In the genomic region with DNA sequence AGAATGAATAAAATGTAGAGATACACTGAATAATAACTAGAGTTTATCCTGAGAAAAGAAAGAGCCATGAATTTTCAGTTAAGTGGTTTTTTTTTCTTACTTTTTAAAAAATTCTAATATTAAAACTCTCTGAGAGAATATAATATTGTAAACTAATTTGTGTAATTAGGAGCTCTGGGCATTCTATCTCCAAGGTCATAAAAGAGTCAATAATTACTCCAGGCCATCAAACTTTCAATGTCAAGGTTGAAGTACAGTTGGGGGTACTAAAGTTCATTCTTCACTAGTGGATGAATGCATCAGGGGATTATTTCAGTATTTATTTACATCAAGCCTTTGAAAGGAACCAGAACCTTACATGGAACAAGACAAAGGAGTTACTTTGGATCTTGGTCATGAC, we compare ENCODE assay signal across 52 mouse cellular contexts. TPM values are rescaled to one million over a fixed set of nuclear protein-coding genes. Genes with fewer than 3 reads are reported as not detected.
"Had no signal": no experiment of that assay in that cellular context is flagged by ENCODE, and none has a peak within 500 bp of the region (broad histone marks: within the 10 kb centered on the region; RNA-seq: fewer than 3 reads in every experiment).

Gene Olfr872 (plus strand): TSS at position 301 of the 400 bp plus-strand sequence.

- H3K27ac ChIP-seq: heart, embryonic 10.5 days; heart, embryonic 13.5 days; heart, embryonic 15.5 days; hindbrain, embryonic 10.5 days; hindbrain, embryonic 12.5 days; hindbrain, embryonic 13.5 days; hindbrain, embryonic 14.5 days; hindbrain, embryonic 15.5 days; hindbrain, postnatal 0 days; intestine, embryonic 15.5 days; kidney, embryonic 15.5 days; kidney, postnatal 0 days; layer of hippocampus, adult 2 months; left cerebral cortex, adult 2 months had no signal

- H3K4me3 ChIP-seq: heart, embryonic 10.5 days; heart, embryonic 12.5 days; heart, embryonic 13.5 days; heart, embryonic 15.5 days; hindbrain, embryonic 10.5 days; hindbrain, embryonic 12.5 days; hindbrain, embryonic 13.5 days; hindbrain, embryonic 15.5 days; intestine, embryonic 15.5 days; kidney, embryonic 15.5 days; layer of hippocampus, adult 2 months; left cerebral cortex, adult 2 months had no signal

- H3K36me3 ChIP-seq: heart, embryonic 10.5 days; heart, embryonic 12.5 days; heart, embryonic 13.5 days; heart, embryonic 15.5 days; hindbrain, embryonic 10.5 days; hindbrain, embryonic 12.5 days; hindbrain, embryonic 13.5 days; hindbrain, embryonic 15.5 days; intestine, embryonic 15.5 days; kidney, embryonic 15.5 days had no signal

- DNase-seq: heart, postnatal 10 days; heart, postnatal 14 days; heart, postnatal 36 days; heart, postnatal 4 days; kidney, adult 11 months; kidney, adult 18-20 months; kidney, adult 2 months; kidney, adult 8-10 months; kidney, adult 9 months; kidney, postnatal 10 days; kidney, postnatal 14 days; kidney, postnatal 25 days; kidney, postnatal 36 days; kidney, postnatal 4 days; layer of hippocampus, adult 9-11 months; layer of hippocampus, postnatal 36 days had no signal

- H3K27me3 ChIP-seq: heart, embryonic 12.5 days; heart, embryonic 13.5 days; heart, embryonic 15.5 days; hindbrain, embryonic 12.5 days; hindbrain, embryonic 13.5 days; hindbrain, embryonic 15.5 days; intestine, embryonic 15.5 days; kidney, embryonic 15.5 days had no signal

- H3K4me1 ChIP-seq: heart, embryonic 10.5 days; heart, embryonic 12.5 days; heart, embryonic 13.5 days; heart, embryonic 15.5 days; hindbrain, embryonic 10.5 days; hindbrain, embryonic 12.5 days; hindbrain, embryonic 13.5 days; hindbrain, embryonic 15.5 days; intestine, embryonic 15.5 days; kidney, embryonic 15.5 days had no signal

- H3K9ac ChIP-seq: heart, embryonic 12.5 days; heart, embryonic 13.5 days; heart, embryonic 15.5 days; hindbrain, embryonic 12.5 days; hindbrain, embryonic 13.5 days; hindbrain, embryonic 14.5 days; hindbrain, embryonic 15.5 days; intestine, embryonic 15.5 days; kidney, embryonic 15.5 days had no signal

- H3K9me3 ChIP-seq: heart, embryonic 15.5 days; hindbrain, embryonic 15.5 days; intestine, embryonic 15.5 days; kidney, embryonic 15.5 days had no signal

RNA-seq across cellular contexts. Expression of gene Olfr872, which starts in this region (rescaled TPM):
- total RNA-seq: heart, postnatal 10 days; heart, postnatal 14 days; heart, postnatal 25 days; heart, postnatal 36 days; heart, postnatal 4 days; hematopoietic stem cell, adult 5-6 weeks; hindbrain, postnatal 0 days; layer of hippocampus, adult 18-20 months; layer of hippocampus, adult 2 months; layer of hippocampus, adult 8-10 months; layer of hippocampus, postnatal 10 days; layer of hippocampus, postnatal 14 days; layer of hippocampus, postnatal 25 days; layer of hippocampus, postnatal 36 days; left cerebral cortex, adult 18-20 months; left cerebral cortex, adult 2 months had no signal
- polyA plus RNA-seq: heart, embryonic 10.5 days; heart, embryonic 11.5 days; heart, embryonic 12.5 days; heart, embryonic 13.5 days; heart, embryonic 14.5 days; heart, embryonic 15.5 days; heart, embryonic 16.5 days; heart, postnatal 0 days; hindbrain, embryonic 10.5 days; hindbrain, embryonic 11.5 days; hindbrain, embryonic 12.5 days; hindbrain, embryonic 13.5 days; hindbrain, embryonic 14.5 days; hindbrain, embryonic 15.5 days; hindbrain, embryonic 16.5 days; hindbrain, postnatal 0 days; inflammation-experienced regulatory T-cells, adult 6 months; intestine, embryonic 14.5 days; intestine, embryonic 15.5 days; intestine, embryonic 16.5 days; intestine, postnatal 0 days; kidney, adult 2 months; kidney, embryonic 14.5 days; kidney, embryonic 15.5 days; kidney, embryonic 16.5 days; kidney, postnatal 0 days; large intestine, adult 2 months had no signal
